Mouse (Mus musculus) testis, postnatal 10 days (tissue): Measurements from ENCODE around the gene 1700001C02Rik.

ENCODE experiments used
- DNase-seq: peaks from one replicate; pipeline ENCODE4 v3.0.0; 2021; ENCODE audit warnings: low spot score

Gene 1700001C02Rik

DNA sequence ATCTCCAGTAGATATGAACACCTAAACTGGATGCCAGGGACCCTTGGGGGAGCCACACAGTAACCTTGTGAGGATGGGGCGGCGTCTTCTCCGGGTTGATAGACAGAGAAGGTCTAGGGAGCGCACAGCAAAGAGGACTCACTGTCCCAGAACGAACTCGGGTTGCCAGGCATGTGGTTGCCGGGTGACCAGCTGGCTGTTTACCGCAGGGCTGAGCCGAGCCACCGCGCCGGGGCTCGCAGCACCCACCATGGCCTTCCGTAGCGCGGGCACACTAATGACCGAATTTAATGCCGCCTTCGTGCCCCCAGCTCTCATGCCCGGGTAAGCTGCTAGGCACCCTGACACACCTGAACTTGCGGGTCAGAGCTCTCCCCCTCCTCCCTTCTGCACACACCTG is at the start of gene 1700001C02Rik:
TSS of gene 1700001C02Rik (plus strand) at position 187 of the 400 bp plus-strand sequence.
- DNase-seq: no peak

DNA sequence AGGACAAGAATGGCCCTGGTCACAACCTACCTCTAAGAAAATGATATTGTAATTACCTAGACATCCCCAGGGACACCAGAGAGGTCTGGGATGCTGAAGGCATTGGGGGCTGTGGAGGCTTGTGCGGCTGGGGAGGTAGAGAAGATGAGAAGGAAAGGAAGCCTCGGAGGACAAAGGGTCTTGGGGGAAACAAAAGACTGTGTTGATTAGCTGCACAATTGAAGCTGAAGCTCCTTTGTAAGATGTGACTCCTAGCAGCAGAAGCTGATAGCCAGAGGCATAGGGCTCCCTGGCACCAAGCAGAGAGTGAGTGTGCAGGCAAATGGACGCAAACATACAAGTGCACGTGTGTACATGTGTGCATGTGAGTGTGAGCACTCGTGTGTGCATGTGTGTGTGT is 49.2 kb upstream of the 1700001C02Rik start:
- DNase-seq: no peak

DNA sequence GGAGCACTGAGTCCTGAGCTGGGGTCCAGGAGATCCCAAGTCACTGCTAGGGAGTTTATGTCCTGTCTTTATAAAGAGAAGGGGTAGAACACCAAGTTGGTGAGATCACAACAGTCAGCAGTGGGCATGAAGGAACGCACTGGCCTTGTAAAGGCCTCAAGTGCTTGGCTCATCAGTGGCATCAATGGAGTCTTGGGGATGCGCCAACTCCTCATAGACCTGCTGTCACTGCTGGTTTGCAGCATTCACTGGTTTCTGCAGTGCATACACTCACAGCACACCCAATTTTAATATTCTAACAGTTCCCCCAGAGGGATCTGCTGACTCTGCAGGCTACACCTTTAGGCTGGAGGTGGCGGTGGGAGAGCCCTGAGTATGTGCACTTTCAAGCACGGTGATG is 42.7 kb upstream of the 1700001C02Rik start:
- no peak for DNase-seq

DNA sequence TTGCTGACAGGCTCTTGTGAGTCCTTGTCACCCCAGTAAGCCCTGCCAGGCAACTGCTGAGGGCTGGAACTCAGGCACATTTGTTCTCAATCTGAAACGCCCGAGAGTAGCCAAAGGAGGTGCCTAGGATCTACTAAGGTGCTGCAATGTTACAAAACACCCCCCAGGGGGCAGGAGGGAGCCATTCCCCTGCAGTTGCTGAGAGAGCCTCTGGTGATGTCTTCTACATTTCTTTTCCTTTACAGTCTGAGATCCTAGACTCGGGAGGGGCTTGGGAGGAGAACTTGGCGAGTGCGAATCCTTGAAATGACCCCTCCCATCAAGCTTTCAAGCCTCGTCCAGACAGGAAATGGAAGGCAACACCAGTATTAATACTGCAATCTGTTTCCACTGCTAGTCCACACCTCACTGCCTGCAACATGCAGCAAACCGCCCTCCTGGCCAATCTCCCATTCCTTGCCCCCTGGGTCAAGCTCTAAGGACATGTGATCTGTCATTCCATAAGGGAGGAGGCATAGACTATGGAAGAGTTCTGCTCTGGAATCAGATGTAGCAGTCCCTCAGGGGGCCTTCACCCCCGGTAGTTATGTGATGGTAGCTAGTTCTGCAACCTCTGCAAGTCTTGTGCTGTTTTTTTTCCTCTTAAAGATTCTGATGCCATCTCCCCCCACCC is 42.1 kb upstream of the 1700001C02Rik start:
- peak; percentile 84 for DNase-seq

DNA sequence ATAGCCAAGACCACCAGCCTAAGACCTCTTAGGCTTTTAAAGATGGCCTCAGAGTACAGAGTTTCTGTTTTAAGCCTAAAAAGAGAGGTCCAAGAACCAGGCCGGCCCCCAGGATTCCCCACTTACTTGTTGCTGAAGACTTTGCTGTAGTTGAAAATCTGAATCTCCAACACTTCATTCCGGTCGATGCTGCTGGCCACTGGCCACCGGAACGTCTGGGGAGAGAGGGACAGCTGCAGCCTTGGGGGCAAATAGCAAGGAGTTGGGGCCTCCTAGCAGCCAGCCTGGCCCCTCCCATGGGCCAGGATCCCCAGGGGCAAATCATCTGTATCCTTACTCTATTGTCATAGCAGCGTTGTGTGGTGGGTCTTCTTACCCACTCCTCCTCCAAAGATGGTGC is 38.4 kb upstream of the 1700001C02Rik start:
- DNase-seq: no peak

DNA sequence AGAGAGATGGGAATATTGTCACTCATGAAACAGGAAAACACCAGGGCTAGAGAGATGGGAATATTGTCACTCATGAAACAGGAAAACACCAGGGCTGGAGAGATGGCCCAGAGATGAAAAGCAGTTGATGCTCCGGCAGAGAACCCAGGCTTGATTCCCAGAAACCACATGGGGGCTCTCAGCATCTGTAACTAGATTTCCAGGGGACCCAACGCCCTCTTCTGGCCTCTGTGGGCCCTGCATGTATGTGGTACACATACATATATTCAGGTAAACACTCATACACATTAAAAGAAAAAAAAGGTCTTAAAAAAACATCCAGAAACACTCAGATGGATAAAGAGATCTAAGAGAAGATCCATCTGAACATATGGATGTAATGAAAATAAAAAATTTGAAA is 26.9 kb upstream of the 1700001C02Rik start:
- DNase-seq: no peak

DNA sequence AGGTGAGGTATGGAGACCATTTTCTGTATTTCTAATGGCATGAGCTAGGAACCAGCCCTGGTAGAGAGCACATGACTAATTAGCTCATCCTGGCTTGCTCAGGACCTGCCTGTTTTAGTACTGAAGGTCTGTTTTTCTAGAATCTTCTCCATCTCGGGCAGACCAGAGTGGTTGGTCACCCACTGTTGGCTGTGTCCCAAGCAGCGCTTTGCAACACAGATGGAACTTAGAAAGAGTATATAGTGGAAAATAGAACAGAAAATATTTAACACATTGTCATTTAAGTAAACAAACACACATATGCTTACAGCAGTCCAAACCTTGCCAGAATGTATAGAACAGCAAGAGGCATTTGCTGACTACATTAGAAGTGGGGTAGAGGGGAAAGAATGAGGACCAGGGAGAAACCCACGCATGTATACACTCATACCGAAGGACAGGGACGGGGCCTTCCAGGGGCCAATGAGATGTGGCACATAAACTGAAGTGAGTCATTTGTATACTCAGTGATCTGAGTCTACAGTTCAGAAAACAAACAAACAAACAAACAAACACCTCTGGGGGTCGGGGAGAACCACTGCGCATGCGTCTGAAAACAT is 25.4 kb upstream of the 1700001C02Rik start:
- no peak for DNase-seq

DNA sequence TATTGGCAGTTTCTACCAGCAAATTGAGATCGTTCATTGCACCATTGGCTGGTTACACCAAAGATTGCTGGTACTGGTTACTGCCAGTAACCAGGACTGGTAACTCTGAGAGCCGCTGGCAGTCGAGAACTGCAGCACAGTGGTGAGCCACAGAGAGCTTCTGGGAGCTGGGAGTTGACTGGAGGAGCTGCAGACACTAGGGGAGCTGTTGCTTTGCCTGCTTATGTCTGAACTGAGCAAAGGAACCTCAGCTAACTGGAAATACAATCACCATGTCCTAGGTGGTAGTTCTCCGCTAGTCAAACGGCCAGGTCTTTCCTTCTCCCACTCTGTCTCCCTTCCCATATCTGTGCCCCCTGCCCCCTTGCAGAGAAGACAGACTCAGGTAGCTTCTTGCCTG is 23.7 kb upstream of the 1700001C02Rik start:
- no peak for DNase-seq

DNA sequence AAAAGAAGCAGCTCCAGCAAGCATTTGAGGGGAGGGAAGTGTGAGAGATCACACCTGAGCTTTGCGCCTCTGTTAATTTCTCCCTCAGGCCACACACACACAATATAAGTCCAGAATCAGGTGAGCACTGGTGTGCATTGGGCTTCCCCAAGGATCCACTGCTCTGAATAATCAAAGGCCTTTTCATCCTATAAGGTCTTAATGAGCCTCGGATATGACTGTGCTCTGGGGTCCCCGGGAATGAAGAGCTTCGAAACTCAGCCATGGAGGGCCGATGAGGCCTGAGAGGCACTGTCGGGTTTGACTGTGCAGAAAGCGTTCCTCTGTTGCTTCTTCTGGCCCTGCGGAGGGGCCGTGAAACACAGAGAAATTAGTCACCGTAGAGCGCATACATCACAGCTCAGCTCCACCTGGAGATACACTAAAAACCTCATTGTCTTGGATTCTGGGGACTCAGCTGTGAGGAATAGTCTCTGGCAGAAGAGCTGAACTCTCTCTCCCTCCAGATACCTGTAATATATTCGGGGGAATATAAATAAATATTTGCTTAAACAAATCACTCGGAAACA is 21.4 kb upstream of the 1700001C02Rik start:
- DNase-seq: no peak

DNA sequence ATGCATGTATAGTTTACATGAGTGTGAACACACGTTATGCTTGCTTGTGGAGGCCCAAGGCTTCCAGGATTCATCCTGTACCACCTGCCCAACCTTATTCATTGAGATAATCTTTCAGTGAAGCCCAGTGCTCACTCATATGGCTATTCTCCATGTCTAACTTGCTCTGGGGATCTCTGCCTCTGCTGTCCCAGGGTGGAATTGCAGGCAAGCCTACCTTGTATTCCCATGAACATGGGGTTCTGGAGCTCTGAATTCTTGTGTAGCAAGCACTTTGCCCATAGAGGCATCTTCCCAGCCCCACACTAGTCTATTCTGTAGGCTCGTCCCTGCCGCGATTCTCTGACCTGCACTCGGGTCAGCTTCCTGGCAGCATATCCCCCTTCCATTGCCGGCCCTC is 9.8 kb upstream of the 1700001C02Rik start:
- DNase-seq: no peak

DNA sequence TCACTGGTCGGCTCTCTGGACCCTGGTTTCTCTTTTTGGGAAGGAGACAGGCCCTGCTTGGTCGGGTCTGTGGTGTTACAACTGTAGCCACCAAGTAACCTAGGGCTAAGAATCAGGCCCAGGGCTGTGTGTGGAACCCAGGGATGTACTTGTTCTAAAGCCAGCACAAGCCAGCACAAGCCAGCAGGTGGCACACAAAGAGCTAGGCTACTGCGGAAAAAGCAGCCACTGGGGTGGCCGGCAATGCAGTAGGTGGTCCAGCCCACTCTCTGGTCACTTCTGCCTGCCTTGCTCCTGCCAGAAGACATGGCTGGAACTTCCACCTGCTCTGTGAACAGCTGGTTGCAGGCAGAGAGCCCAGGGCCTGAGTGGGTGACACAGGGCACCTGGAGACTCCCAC is 5.7 kb upstream of the 1700001C02Rik start:
- DNase-seq: no peak

DNA sequence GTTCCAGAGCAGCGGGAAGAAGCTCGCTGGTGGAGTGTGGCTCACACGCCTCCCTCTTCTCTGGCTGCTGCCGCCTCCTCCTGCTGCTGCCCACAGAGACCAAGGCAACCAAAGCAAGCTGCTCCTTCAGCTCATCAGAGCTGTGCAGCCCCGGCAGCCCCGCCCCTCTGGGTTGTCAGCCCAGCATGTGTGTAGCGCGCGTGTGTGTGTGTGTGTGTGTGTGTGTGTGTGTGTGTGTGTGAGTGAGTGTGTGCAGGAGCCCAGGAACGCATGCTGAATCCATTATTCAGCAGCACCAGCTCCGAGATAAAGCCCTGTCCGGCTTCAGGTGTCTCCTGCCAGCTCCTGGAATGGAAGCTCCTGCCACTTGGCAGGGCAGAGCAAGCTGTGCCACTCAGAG is 4.0 kb upstream of the 1700001C02Rik start, which contains the start of gene Otof:
TSS of gene Otof (minus strand) at position 112 of the 400 bp plus-strand sequence.
- DNase-seq: peak; percentile 61

DNA sequence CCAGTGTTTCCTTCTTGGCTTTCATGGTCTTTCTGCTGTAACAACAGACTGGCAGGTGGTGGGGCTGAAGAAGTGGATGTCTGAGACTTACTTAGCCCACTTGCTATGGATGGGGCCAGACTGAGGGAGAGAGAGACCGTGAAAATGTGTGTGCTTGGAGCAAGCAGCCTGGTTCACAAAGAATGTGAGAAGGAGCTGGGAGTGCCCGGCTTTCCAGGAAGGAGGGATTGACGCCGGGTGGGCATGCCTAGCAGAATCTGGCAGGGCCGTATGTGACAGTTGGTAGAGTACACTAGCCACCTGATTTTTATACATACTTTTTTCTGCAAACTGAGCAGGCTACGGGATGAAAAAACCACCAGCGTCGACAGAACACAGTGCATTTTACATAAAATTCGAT is 468 bp downstream of the 1700001C02Rik start:
- no peak for DNase-seq

DNA sequence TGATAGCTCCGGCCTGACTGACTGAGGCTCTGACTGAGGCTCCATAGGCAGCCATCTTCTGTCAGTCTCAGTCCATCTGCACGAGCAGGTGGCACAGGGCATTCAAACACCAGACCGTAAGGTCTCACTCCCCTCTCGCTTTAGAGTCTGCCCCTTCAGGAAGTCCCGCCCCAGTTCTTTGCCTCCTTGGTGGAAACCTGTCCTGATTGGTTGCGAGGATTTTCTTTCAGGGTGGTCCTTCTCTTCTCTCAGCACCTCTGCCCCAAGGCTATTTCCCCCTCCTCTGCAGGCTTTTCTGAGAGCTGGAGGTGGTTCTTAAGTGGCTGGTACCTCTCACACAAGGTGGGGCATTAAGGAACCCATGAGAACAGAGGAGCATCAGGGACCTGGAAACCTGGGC is 4.6 kb downstream of the 1700001C02Rik start:
- DNase-seq: no peak

DNA sequence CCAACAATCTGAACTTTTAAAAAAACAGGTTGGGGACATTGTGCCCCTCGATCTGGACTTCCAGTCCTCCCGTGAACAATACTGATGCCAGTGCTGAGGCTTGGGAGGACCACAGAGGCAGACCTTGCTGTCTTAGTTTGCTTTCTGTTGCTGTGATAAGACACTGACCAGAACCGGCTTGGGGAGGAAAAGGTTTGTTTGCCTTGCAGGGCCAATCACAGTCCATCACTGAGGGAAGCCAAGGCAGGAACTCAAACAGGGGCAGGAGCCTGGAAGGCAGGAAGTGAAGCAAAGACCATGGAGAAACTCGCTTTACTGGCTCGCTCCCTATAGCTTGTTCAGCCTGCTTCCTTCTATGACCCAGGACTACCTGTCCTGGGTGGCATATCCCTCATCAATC is 6.3 kb downstream of the 1700001C02Rik start:
- DNase-seq: no peak

DNA sequence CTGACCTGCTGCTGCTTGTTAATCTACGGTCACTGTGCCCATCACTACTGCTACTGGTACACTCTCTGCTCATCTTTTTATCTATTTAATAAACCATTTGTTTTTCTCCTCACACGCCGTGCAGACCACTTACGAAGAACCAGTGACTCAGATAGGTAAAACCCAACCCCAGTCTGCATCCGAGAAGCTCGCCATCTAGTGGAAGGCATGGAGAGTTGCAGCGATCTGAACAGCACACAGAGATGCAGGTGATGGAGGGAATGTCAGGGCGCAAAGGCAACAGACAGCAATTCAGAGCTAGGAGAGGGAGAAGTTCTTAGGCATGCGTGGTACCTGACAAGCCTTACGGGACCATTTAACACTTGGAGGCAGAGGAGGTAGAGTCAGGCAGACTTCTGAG is 10.7 kb downstream of the 1700001C02Rik start:
- DNase-seq: no peak

DNA sequence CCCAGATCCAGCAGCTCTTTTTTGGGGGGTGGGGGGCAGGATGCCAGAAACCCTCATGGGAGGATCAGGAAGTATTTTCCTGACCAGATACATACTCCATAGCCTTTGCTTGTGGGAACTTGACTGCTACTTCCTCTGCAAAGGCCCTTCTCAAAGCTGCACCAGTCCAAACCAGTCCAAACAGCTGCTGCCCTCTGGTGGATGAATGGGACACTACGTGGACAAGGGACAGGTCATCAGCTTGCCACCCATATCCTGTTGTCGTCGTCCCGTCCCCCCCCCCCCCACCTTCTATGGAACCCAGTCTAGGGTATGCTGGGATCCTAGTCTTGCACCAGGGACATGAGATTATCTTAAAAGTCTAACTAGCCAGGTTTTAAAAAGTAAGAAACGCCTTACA is 16.5 kb downstream of the 1700001C02Rik start:
- peak; percentile 85 for DNase-seq

DNA sequence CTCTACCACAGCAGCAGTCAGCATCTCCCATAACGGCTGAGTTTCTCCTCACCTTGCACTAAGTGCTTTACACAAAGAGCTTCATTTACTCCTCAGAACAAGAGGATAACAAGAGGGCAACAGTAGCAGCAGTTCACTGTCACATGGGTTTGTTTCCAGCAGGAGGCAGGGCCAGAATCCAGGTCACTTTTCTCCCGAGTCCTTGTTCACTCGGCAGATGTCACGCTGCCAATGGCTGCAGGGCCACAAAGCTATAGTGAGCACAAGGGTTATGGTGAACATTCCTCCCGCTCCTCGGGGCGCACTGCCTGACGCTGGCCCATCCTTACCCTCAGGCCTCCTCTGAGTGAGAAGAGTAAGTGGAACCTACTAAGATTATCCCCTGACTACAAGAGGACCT is 17.7 kb downstream of the 1700001C02Rik start:
- no peak for DNase-seq

DNA sequence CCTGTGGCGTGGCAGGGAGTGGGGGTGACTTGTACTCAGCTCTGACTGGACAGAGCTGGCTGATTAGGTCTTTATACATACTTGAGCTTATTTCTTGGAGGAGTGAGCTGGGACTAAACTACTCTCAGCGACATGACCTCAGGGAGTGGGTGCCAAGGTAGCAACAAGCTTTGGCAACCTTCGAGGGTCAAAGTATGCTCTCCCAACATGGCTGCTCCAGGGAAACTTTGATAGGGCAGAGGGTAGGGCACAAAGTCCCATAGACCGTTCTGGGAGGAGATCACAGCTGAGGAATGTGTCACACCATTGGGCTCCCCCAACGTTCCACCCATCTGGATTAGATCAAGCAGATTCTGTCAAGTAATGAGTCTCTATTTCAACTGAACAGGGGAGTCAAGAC is 18.7 kb downstream of the 1700001C02Rik start:
- DNase-seq: no peak

DNA sequence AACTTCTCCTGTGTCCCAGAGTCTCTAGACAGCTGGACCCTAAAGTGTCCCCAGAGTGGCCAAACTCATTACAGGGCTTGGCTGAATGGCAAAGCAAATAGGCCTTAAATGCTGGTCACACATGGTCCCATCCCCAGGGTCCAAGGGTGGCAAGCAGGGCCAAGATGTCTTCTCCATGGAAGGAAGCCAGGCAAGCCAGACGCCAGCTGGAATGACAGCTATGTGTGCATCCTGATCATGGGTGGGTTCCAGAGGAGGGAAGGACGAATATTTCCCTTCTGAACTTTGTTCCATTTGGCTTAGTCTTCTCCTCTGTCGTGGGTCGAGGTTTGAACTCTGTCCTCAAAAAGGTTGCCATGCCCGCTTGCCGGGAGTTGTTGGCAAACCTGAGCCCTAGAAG is 19.3 kb downstream of the 1700001C02Rik start:
- DNase-seq: no peak

DNA sequence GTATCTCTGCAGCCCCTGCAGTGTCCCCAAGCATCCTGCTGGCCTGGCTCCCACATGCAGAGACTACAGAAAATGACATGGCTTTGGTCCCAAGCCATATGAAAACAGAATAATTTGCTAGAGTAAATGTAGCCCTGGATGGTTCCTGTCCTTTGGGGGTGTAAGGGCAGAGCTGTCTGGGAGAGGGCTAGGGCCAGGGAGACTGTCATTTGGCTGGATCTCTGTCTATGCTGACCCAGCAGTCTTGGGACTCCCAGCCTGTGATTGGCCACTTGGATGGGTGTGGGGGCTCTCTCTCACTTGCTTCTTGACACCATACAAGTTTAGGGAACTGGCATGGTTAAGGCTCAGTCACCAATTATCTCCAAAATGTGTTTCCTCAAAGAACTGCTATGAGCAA is 24.4 kb downstream of the 1700001C02Rik start:
- DNase-seq: no peak

DNA sequence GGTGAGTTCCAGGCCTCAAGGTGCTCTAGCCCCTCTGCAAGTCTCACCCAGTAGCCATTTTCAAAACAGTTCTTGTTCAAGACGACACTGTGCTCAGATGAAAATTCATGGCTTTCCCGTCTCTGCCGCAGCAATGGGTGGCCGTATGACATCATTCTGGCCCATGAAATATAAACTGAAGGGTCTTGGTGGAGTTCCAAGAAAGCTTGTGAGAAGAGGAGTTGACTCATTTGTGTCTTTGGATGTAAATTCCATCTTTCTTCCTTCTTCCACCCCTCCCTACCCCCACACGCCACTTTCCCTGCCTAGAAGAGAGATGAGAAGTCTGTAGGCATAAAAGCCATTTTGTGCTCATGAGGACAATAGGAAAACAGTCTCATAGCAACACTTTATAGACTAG is 25.0 kb downstream of the 1700001C02Rik start:
- DNase-seq: no peak

DNA sequence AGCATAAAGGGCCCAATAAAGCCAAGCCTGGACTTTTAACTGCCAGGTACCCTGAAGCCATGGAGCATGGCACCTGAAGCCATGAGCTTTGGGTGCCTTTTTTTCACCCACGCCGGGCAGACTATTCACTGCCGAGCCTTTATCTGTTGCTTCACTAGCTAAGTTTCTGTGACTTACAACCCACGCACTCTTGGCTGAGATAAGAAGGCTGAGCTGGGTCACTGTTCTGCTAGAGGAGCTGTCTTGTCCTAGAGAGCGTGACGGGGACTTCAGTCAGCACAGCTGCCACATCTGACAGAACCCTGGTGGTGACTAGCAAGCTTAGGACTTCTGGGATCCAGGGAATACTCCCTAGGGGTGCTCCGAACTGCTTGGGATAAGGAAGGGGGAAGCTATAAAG is 27.9 kb downstream of the 1700001C02Rik start:
- no peak for DNase-seq

DNA sequence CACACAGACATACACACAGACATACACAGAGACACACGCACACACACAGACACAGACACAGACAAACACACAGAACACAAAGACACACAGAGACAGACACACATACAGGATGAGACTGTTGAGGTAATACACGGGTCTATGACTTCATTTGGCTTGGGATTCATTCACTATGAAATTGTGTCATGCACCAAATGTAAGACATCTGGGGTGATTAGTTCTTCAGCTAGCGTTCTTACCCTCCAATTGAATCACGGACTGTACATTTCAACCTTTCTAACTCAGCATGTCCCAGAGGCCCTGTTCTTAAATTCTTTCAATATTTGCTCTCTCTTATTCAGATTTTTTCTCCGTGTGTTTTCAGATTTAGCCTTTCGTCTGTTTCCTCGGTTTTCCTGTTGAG is 28.8 kb downstream of the 1700001C02Rik start:
- no peak for DNase-seq
